16 mouse cellular contexts compared by ENCODE assay signal in the genomic region with DNA sequence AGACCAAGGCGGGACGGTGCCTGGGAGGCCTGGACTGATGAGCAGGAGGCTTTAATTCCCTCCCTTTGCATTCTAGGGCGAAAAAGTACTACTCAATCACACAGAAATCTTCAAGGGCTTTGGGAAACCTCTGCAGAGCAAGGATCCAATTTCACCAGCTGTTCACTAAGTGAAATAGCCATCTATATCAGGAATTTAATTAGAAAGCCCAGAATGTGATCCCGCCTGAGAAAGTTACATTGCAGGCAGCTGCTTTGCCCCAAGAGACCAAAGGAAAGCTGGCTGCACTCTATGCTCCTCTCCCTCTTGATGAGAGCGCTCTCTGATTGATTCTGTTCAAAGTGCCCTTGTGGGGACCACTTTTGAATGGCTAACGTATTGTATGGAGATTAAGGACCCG. TPM values are rescaled to one million over a fixed set of nuclear protein-coding genes. Genes with fewer than 3 reads are reported as not detected.
DNase-seq lines count a peak whose midpoint lies in the region; TF ChIP-seq lines count a peak whose summit lies in the region.
"Had no signal": no experiment of that assay in that cellular context is flagged by ENCODE, and none has a peak within 500 bp of the region (broad histone marks: within the 10 kb centered on the region; RNA-seq: fewer than 3 reads in every experiment).

No protein-coding gene starts in this region.

- TF ChIP-seq POLR2A in brain, embryonic 14.5 days (IDR thresholded peaks at IDR 0.05; ENCODE audit: borderline replicate concordance, extremely low read depth, insufficient read depth, insufficient read length, poor library complexity, severe bottlenecking), result no peak

- peak; percentile 38 for DNase-seq in gastrocnemius, adult 18-20 months (ENCODE audit: low spot score)
- no peak for DNase-seq in gastrocnemius, postnatal 10 days
- DNase-seq in kidney, adult 9 months, result peak; percentile 67
- DNase-seq in kidney, postnatal 14 days, result no peak
- DNase-seq in brain, embryonic 14.5 days (ENCODE audit: low read depth), result peak; percentile 46
- peak; percentile 12 for DNase-seq in kidney, postnatal 10 days
- no peak for DNase-seq in layer of hippocampus, adult 9-10 months (ENCODE audit: low spot score)
- no peak for DNase-seq in layer of hippocampus, postnatal 36 days
- DNase-seq: adrenal gland, postnatal 10 days; cerebellum, adult 18-20 months; cerebellum, postnatal 36 days; lung, adult 2 months; lung, postnatal 4 days had no signal

- no peak for TF ChIP-seq CTCF in brain, embryonic 14.5 days (IDR thresholded peaks at IDR 0.05; ENCODE audit: borderline replicate concordance, extremely low read depth, insufficient read depth, insufficient read length)

RNA-seq across cellular contexts. Expression of gene Col6a6, which starts 16.5 kb away (rescaled TPM):
- 1 to 10 TPM; 2.0 TPM for total RNA-seq in gastrocnemius, adult 18-20 months (2021)
- 10 to 100 TPM; 32.5 to 45.0 TPM for total RNA-seq in gastrocnemius, postnatal 10 days (2021)
- polyA plus RNA-seq in brain, embryonic 14.5 days (2012; rRNA removed), result 0.26 and 0.38 TPM in 2 replicates
- under 1 TPM; 0.32 to 0.33 TPM for total RNA-seq in layer of hippocampus, postnatal 36 days (2021)
- total RNA-seq: granulocyte monocyte progenitor cell, adult 5-6 weeks had no signal
- polyA plus RNA-seq: forebrain, embryonic 11.5 days; small intestine, adult 2 months had no signal

Comparison
In these comparisons a context has a peak if more than half of its experiments do, and no peak if none do; other contexts are left out.
1. DNase-seq: peak in gastrocnemius, adult 18-20 months (single experiment), kidney, adult 9 months (single experiment), brain, embryonic 14.5 days (single experiment) and kidney, postnatal 10 days (single experiment); none in gastrocnemius, postnatal 10 days (single experiment), kidney, postnatal 14 days (single experiment), layer of hippocampus, adult 9-10 months (single experiment) and layer of hippocampus, postnatal 36 days (0 of 2).
2. RNA of gene Col6a6, which starts 16.5 kb away (total RNA-seq): 32.5 to 45.0 TPM in gastrocnemius, postnatal 10 days; 2.0 TPM in gastrocnemius, adult 18-20 months and 0.32 to 0.33 TPM in layer of hippocampus, postnatal 36 days; every median in the first group is over 10 times any median in the second.